Mouse (Mus musculus) MEL (cell line): Measurements from ENCODE around the gene Pex10. TPM values are rescaled to one million over a fixed set of nuclear protein-coding genes. Genes with fewer than 3 reads are reported as not detected.

Experiments used
- DNase-seq: peaks from one replicate; pipeline ENCODE4 v3.0.0; 2011; ENCODE audit warnings: low read depth, low spot score
- H3K27ac ChIP-seq: 2 replicates; pipeline ENCODE4 v1.5.1; 2012; ENCODE audit warnings: low read depth, mild to moderate bottlenecking, control low read depth, low read length, moderate library complexity; ENCODE audit not compliant: control insufficient read depth
- H3K27me3 ChIP-seq, 2 experiments: fragments of 150-350 bp in 1 of 2; sonication (generic) in 1 of 2; 2 replicates each; pipeline ENCODE4 v1.6.1; 2012; ENCODE audit warnings: low read length in 2 of 2, mild to moderate bottlenecking in 2 of 2, improper control_type of control experiment in 1 of 2, moderate library complexity in 1 of 2; ENCODE audit not compliant: insufficient read depth in 2 of 2, control insufficient read depth in 1 of 2
- H3K36me3 ChIP-seq, 2 experiments: 2 replicates each; pipeline ENCODE4 v1.6.1; 2012 to 2014; ENCODE audit warnings: low read length in 2 of 2, improper control_type of control experiment in 1 of 2, inconsistent platforms in 1 of 2, mild to moderate bottlenecking in 1 of 2; ENCODE audit not compliant: insufficient read depth in 2 of 2, control insufficient read depth in 1 of 2
- H3K4me1 ChIP-seq, 2 experiments: fragments of 150-350 bp in 1 of 2; sonication (generic) in 1 of 2; 2 replicates each; pipeline ENCODE4 v1.6.1; 2012; ENCODE audit warnings: low read length in 2 of 2, improper control_type of control experiment in 1 of 2, mild to moderate bottlenecking in 1 of 2; ENCODE audit not compliant: insufficient read depth in 2 of 2, control insufficient read depth in 1 of 2
- H3K4me3 ChIP-seq, 2 experiments: fragments of 150-350 bp in 1 of 2; sonication (generic) in 1 of 2; 2 replicates each; pipeline ENCODE4 v1.5.1; 2012; ENCODE audit warnings: low read depth in 2 of 2, low read length in 2 of 2, mild to moderate bottlenecking in 2 of 2, moderate library complexity in 2 of 2, control low read depth in 1 of 2, improper control_type of control experiment in 1 of 2; ENCODE audit not compliant: control insufficient read depth in 1 of 2, insufficient read depth in 1 of 2
- H3K79me2 ChIP-seq: 2 replicates; pipeline ENCODE4 v1.6.1; 2012; ENCODE audit warnings: mild to moderate bottlenecking, low read length, moderate library complexity; ENCODE audit not compliant: control insufficient read depth, poor library complexity, insufficient read depth
- H3K9ac ChIP-seq: 2 replicates; pipeline ENCODE4 v1.6.1; 2012; ENCODE audit warnings: low read depth, mild to moderate bottlenecking, control low read depth, low read length, moderate library complexity; ENCODE audit not compliant: control insufficient read depth, poor library complexity, severe bottlenecking
- H3K9me3 ChIP-seq: fragments of 150-350 bp; sonication (generic); replicated peaks from 2 replicates; pipeline ENCODE4 v1.6.1; 2012; ENCODE audit warnings: mild to moderate bottlenecking, low read length, improper control_type of control experiment, moderate library complexity; ENCODE audit not compliant: insufficient read depth
- CHD2 ChIP-seq: IDR thresholded peaks from 2 replicates; pipeline ENCODE4 v1.6.1; 2011; ENCODE audit warnings: low read length, improper control_type of control experiment
- CTCF ChIP-seq, 3 experiments: IDR thresholded peaks in 2 of 3; conservative IDR thresholded peaks in 1 of 3; 2 replicates each; pipeline ENCODE4 v1.5.1; 2011 to 2012; ENCODE audit warnings: low read length in 3 of 3, low read depth in 2 of 3, mild to moderate bottlenecking in 2 of 3, improper control_type of control experiment in 1 of 3, inconsistent platforms in 1 of 3, mixed read lengths in 1 of 3, moderate library complexity in 1 of 3; ENCODE audit not compliant: control insufficient read depth in 1 of 3, insufficient read depth in 1 of 3, poor library complexity in 1 of 3, severe bottlenecking in 1 of 3
- E2F4 ChIP-seq: IDR thresholded peaks from 2 replicates; pipeline ENCODE4 v1.6.1; 2011; ENCODE audit warnings: low read depth, low read length, improper control_type of control experiment, borderline replicate concordance
- EP300 ChIP-seq, 2 experiments: IDR thresholded peaks; 2 replicates each; pipeline ENCODE4 v1.6.1; 2011; ENCODE audit warnings: improper control_type of control experiment in 2 of 2, low read length in 2 of 2, low read depth in 1 of 2, mild to moderate bottlenecking in 1 of 2
- ETS1 ChIP-seq: IDR thresholded peaks from 2 replicates; pipeline ENCODE4 v1.6.1; 2012; ENCODE audit warnings: low read depth, mild to moderate bottlenecking, inconsistent platforms, low read length, improper control_type of control experiment, moderate library complexity
- GATA1 ChIP-seq: IDR thresholded peaks from 2 replicates; pipeline ENCODE4 v1.6.1; 2011; ENCODE audit warnings: low read depth, low read length, improper control_type of control experiment
- HCFC1 ChIP-seq: IDR thresholded peaks from 2 replicates; pipeline ENCODE4 v1.6.1; 2012; ENCODE audit warnings: low read depth, mild to moderate bottlenecking, inconsistent platforms, low read length, improper control_type of control experiment, moderate library complexity
- MAFK ChIP-seq: IDR thresholded peaks from 2 replicates; pipeline ENCODE4 v1.6.1; 2011; ENCODE audit warnings: low read depth, mild to moderate bottlenecking, low read length, improper control_type of control experiment, borderline replicate concordance
- MAZ ChIP-seq: IDR thresholded peaks from 2 replicates; pipeline ENCODE4 v1.6.1; 2012; ENCODE audit warnings: low read depth, mild to moderate bottlenecking, inconsistent platforms, low read length, improper control_type of control experiment
- MXI1 ChIP-seq: IDR thresholded peaks from 2 replicates; pipeline ENCODE4 v1.6.1; 2011; ENCODE audit warnings: mild to moderate bottlenecking, low read depth, low read length, improper control_type of control experiment
- MYB ChIP-seq: IDR thresholded peaks from 2 replicates; pipeline ENCODE4 v1.6.1; 2011; ENCODE audit warnings: mild to moderate bottlenecking, low read depth, low read length, improper control_type of control experiment
- MYC ChIP-seq: IDR thresholded peaks from 2 replicates; pipeline ENCODE4 v1.6.1; 2011; ENCODE audit warnings: low read depth, mild to moderate bottlenecking, low read length, improper control_type of control experiment, moderate library complexity
- NELFE ChIP-seq: IDR thresholded peaks from 2 replicates; pipeline ENCODE4 v1.6.1; 2011; ENCODE audit warnings: low read depth, low read length, improper control_type of control experiment
- NRF1 ChIP-seq: IDR thresholded peaks from 2 replicates; pipeline ENCODE4 v1.6.1; 2014; ENCODE audit warnings: low read depth, mild to moderate bottlenecking, inconsistent platforms, low read length, improper control_type of control experiment, moderate library complexity; ENCODE audit not compliant: poor library complexity, insufficient read depth, severe bottlenecking
- POLR2A ChIP-seq, 2 experiments: IDR thresholded peaks; 2 replicates each; pipeline ENCODE4 v1.6.1; 2011 to 2012; ENCODE audit warnings: low read length in 2 of 2, mild to moderate bottlenecking in 2 of 2, control low read depth in 1 of 2, improper control_type of control experiment in 1 of 2, low read depth in 1 of 2, moderate library complexity in 1 of 2; ENCODE audit not compliant: control insufficient read depth in 1 of 2, insufficient read depth in 1 of 2, poor library complexity in 1 of 2
- POLR2AphosphoS2 ChIP-seq: IDR thresholded peaks from 2 replicates; pipeline ENCODE4 v1.6.1; 2011; ENCODE audit warnings: low read length, improper control_type of control experiment
- POLR2AphosphoS5 ChIP-seq: IDR thresholded peaks from 2 replicates; pipeline ENCODE4 v1.6.1; 2012; ENCODE audit warnings: low read depth, borderline replicate concordance, mild to moderate bottlenecking, inconsistent platforms, low read length, moderate library complexity, mixed read lengths
- RCOR1 ChIP-seq: IDR thresholded peaks from 2 replicates; pipeline ENCODE4 v1.6.1; 2012; ENCODE audit warnings: low read depth, mild to moderate bottlenecking, inconsistent platforms, low read length, improper control_type of control experiment
- SIN3A ChIP-seq: IDR thresholded peaks from 2 replicates; pipeline ENCODE4 v1.6.1; 2012; ENCODE audit warnings: low read length, improper control_type of control experiment, inconsistent platforms
- SMC3 ChIP-seq: IDR thresholded peaks from 2 replicates; pipeline ENCODE4 v1.6.1; 2011; ENCODE audit warnings: low read depth, low read length, improper control_type of control experiment
- TAL1 ChIP-seq: IDR thresholded peaks from 2 replicates; pipeline ENCODE4 v1.6.1; 2012; ENCODE audit warnings: mild to moderate bottlenecking, inconsistent platforms, low read length, moderate library complexity, mixed read lengths
- TBP ChIP-seq: IDR thresholded peaks from 2 replicates; pipeline ENCODE4 v1.8.0; 2011; ENCODE audit warnings: low read depth, low read length, improper control_type of control experiment
- TCF12 ChIP-seq: IDR thresholded peaks from 2 replicates; pipeline ENCODE4 v1.6.1; 2014; ENCODE audit warnings: low read depth, mild to moderate bottlenecking, inconsistent platforms, low read length, improper control_type of control experiment, moderate library complexity
- UBTF ChIP-seq: IDR thresholded peaks from 2 replicates; pipeline ENCODE4 v1.6.1; 2012; ENCODE audit warnings: low read depth, mild to moderate bottlenecking, inconsistent platforms, low read length, improper control_type of control experiment, moderate library complexity, borderline replicate concordance; ENCODE audit not compliant: insufficient read depth
- USF1 ChIP-seq: IDR thresholded peaks from 2 replicates; pipeline ENCODE4 v1.6.1; 2014; ENCODE audit warnings: low read depth, mild to moderate bottlenecking, inconsistent platforms, low read length, improper control_type of control experiment, moderate library complexity
- USF2 ChIP-seq, 2 experiments: IDR thresholded peaks; 2 replicates each; pipeline ENCODE4 v1.6.1; 2011 to 2012; ENCODE audit warnings: improper control_type of control experiment in 2 of 2, low read length in 2 of 2, borderline replicate concordance in 1 of 2, inconsistent platforms in 1 of 2, low read depth in 1 of 2, mild to moderate bottlenecking in 1 of 2; ENCODE audit not compliant: insufficient read depth in 1 of 2
- ZC3H11A ChIP-seq: IDR thresholded peaks from 2 replicates; pipeline ENCODE4 v1.6.1; 2012; ENCODE audit warnings: low read depth, mild to moderate bottlenecking, inconsistent platforms, low read length, improper control_type of control experiment
- ZKSCAN1 ChIP-seq: IDR thresholded peaks from 2 replicates; pipeline ENCODE4 v1.6.1; 2012; ENCODE audit warnings: low read depth, mild to moderate bottlenecking, inconsistent platforms, low read length, improper control_type of control experiment, moderate library complexity
- ZMIZ1 ChIP-seq: IDR thresholded peaks from 2 replicates; pipeline ENCODE4 v1.6.1; 2012; ENCODE audit warnings: low read depth, mild to moderate bottlenecking, inconsistent platforms, low read length, improper control_type of control experiment, moderate library complexity
- ZNF384 ChIP-seq: IDR thresholded peaks from 2 replicates; pipeline ENCODE4 v1.6.1; 2012; ENCODE audit warnings: low read depth, mild to moderate bottlenecking, inconsistent platforms, low read length, improper control_type of control experiment
- polyA plus RNA-seq, 2 experiments: library from polyadenylated mRNA; stranded (reverse) in 1 of 2; unstranded in 1 of 2; fragments of >175 nt in 1 of 2; fragments of >200 nt in 1 of 2; gene quantifications; 2 replicates each; pipeline versions ENCODE4 v1.2.1 to v1.2.4; 2012; ENCODE audit warnings: low replicate concordance in 2 of 2, low read depth in 1 of 2; ENCODE audit not compliant: insufficient read length in 2 of 2, insufficient read depth in 1 of 2, missing spikeins in 1 of 2
- total RNA-seq: library from RNA; depleted of rRNA; stranded (reverse); fragments of 300-350 nt; gene quantifications from 2 replicates; pipeline ENCODE4 v1.2.3, GENCODE M21; 2012

The Pex10 gene
- total and polyA plus RNA-seq, 3 experiments: 15.8 to 21.8 TPM; not detected in 1

DNA sequence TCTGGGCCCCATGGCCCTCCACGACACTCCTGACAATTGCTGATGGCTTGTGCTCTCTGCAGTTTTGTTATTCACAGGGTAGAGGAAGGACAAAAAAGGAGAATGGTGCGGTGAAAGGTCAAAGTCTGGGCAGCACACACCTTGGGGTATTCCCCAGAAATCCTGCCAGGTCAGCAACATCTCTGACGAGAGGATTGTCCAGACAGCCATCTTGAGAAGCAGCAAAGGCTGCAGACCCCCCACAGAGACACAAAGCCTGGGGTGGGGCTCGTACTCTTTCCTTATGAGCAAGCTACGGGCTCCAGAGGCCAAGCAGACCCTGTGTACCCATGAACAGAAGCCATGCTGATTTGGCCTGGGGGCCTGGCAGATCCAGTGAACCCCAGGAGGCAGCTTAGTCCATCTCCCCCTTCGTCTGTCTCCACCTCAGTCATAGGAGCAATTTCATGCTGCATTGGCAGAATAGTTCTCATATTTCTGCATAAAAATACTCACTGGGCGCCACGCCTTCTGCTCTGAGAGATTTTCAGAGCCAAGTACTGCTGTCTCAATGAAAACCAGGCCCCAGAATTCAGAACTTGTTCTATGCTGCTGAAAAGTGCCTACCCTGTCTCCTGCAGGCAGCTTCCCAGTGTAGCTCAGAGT is 47.1 kb downstream of the Pex10 start:
- peaks cover 0 to 14% of the 10 kb centered on the region in 2 experiments; a peak in 2 of 4 replicates for H3K36me3 ChIP-seq
- H3K4me1 ChIP-seq: peaks cover 11 to 12% of the 10 kb centered on the region in 2 experiments
- H3K9me3 ChIP-seq: no peaks in the 10 kb centered on the region
- no peaks in the 10 kb centered on the region for H3K27me3 ChIP-seq
- TF ChIP-seq POLR2AphosphoS2 (no peak), RCOR1 (no peak), HCFC1 (no peak), NELFE (no peak), USF2 (IDR thresholded peaks at IDR 0.05; ENCODE audit: borderline replicate concordance in 1 of 2, insufficient read depth in 1 of 2, low read depth in 1 of 2, low read length in 2 of 2) (no peak), ZNF384 (no peak), TCF12 (no peak), USF1 (no peak), ZMIZ1 (no peak), EP300 (IDR thresholded peaks at IDR 0.05; ENCODE audit: low read depth in 1 of 2, low read length in 2 of 2) (no peak), POLR2AphosphoS5 (no peak), MYB (no peak), NRF1 (no peak), MXI1 (no peak), E2F4 (no peak), POLR2A (IDR thresholded peaks at IDR 0.05; ENCODE audit: control insufficient read depth in 1 of 2, insufficient read depth in 1 of 2, low read depth in 1 of 2, low read length in 2 of 2, poor library complexity in 1 of 2) (no peak), TAL1 (no peak)
- H3K4me3 ChIP-seq: no peak overlapping the region
- no peak for DNase-seq
- no peaks in the 10 kb centered on the region for H3K79me2 ChIP-seq
- H3K27ac ChIP-seq: no peak overlapping the region
- no peak overlapping the region for H3K9ac ChIP-seq

DNA sequence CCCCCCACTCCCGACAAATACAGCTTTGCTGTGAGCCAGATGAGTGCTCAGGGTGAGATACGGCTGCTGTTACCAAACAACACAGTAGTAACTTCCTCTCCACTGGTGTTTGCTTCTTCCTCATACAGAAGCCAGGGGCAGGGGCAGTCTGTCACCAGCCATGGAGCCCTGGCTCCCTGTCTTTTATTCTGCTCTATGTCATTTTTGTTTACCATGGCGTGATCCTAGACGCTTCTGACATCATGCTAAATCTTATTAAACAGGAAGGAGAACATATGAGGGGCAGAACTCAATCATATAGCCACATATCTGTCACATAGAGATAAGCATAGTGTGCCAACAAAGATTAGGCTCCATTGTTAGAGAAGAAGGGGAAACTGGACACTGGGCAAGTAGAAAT is 49.8 kb downstream of the Pex10 start:
- peak overlapping the region; percentile 88 for H3K27ac ChIP-seq
- TF ChIP-seq UBTF: no peak
- TF ChIP-seq MXI1: no peak
- TF ChIP-seq ZMIZ1: no peak
- TF ChIP-seq MYB: no peak
- no peak for TF ChIP-seq NRF1
- peak; percentile 91 for TF ChIP-seq RCOR1
- TF ChIP-seq TCF12: peak; percentile 92
- peak; percentile 96 for TF ChIP-seq GATA1
- TF ChIP-seq HCFC1: no peak; the same call in 1 of the 2 replicates
- no peak for TF ChIP-seq CHD2
- TF ChIP-seq SIN3A: peak; percentile 50
- no peak for TF ChIP-seq ZKSCAN1
- no peak for TF ChIP-seq ZC3H11A
- peak; percentile 90 for TF ChIP-seq TAL1
- peak; percentile 79 to 84 for TF ChIP-seq EP300 (IDR thresholded peaks at IDR 0.05; ENCODE audit: low read depth in 1 of 2, low read length in 2 of 2)
- no peak for TF ChIP-seq MAZ
- no peak for TF ChIP-seq SMC3
- TF ChIP-seq E2F4: no peak
- TF ChIP-seq MYC: no peak
- TF ChIP-seq TBP: peak; percentile 80
- TF ChIP-seq MAFK: no peak
- TF ChIP-seq ETS1: peak; percentile 96
- TF ChIP-seq CTCF (IDR thresholded peaks at IDR 0.05 in 2 of 3, conservative IDR thresholded peaks at IDR 0.05 in 1 of 3; ENCODE audit: control insufficient read depth in 1 of 3, insufficient read depth in 1 of 3, low read depth in 2 of 3, low read length in 3 of 3, poor library complexity in 1 of 3, severe bottlenecking in 1 of 3): no peak

More for the DNA sequence above, 49.8 kb downstream of the Pex10 start:
- Histone ChIP-seq H3K27me3 (no peaks in the 10 kb centered on the region), H3K4me1 (peaks cover 19 to 29% of the 10 kb centered on the region in 2 experiments), H3K4me3 (peak overlapping the region; percentile 10 to 40; a peak in 3 of 4 replicates), H3K79me2 (no peaks in the 10 kb centered on the region), H3K36me3 (peaks cover 0 to 24% of the 10 kb centered on the region in 2 experiments; a peak in 2 of 4 replicates), H3K9me3 (no peaks in the 10 kb centered on the region), H3K9ac (peak overlapping the region; percentile 7; the same call in 1 of the 2 replicates)
- peak; percentile 81 for DNase-seq
